Mouse (Mus musculus) lung, embryonic 15.5 days (tissue): Measurements from ENCODE around the gene Inpp5d. TPM values are rescaled to one million over a fixed set of nuclear protein-coding genes. Genes with fewer than 3 reads are reported as not detected.

Experiments
- ATAC-seq: fragments of 200-750 bp; cut with Nextera tagmentation; 2 replicates; pipeline ENCODE4 v1.8.0; 2017; ENCODE audit warnings: moderate number of reproducible peaks, borderline replicate concordance; ENCODE audit not compliant: low FRiP score, low TSS enrichment; ENCODE audit errors: extremely low read depth
- H3K27ac ChIP-seq: fragments of 300-500 bp; sonication (generic); 2 replicates; pipeline ENCODE4 v1.5.1; 2015; ENCODE audit warnings: moderate library complexity, mild to moderate bottlenecking, inconsistent platforms
- H3K27me3 ChIP-seq: fragments of 300-500 bp; sonication (generic); 2 replicates; pipeline ENCODE4 v1.6.1; 2015; ENCODE audit warnings: inconsistent platforms
- H3K36me3 ChIP-seq: fragments of 300-500 bp; sonication (generic); 2 replicates; pipeline ENCODE4 v1.6.1; 2015; ENCODE audit warnings: inconsistent platforms
- H3K4me1 ChIP-seq: fragments of 300-500 bp; sonication (generic); 2 replicates; pipeline ENCODE4 v1.6.1; 2015; ENCODE audit warnings: inconsistent platforms
- H3K4me2 ChIP-seq: fragments of 300-500 bp; sonication (generic); 2 replicates; pipeline ENCODE4 v1.6.1; 2015; ENCODE audit warnings: inconsistent platforms, mild to moderate bottlenecking, moderate library complexity
- H3K4me3 ChIP-seq: fragments of 300-500 bp; sonication (generic); 2 replicates; pipeline ENCODE4 v1.5.1; 2015; ENCODE audit warnings: mild to moderate bottlenecking, inconsistent platforms
- H3K9ac ChIP-seq: fragments of 300-500 bp; sonication (generic); 2 replicates; pipeline ENCODE4 v1.6.1; 2015; ENCODE audit warnings: inconsistent platforms
- H3K9me3 ChIP-seq: fragments of 300-500 bp; sonication (generic); 2 replicates; pipeline ENCODE4 v1.6.1; 2016; ENCODE audit warnings: inconsistent platforms
- whole genome bisulfite sequencing: fragments of 180-500 bp; shearing (Covaris S2); methylation state at CpG from one replicate; pipeline ENCODE4 v1.1.7; 2015; 5-methylcytosine and 5-hydroxymethylcytosine counted together
- polyA plus RNA-seq: library from polyadenylated mRNA; unstranded; fragments of >200 nt; fragmentation: Nextera tagmentation; extraction: Ambion mirVana; gene quantifications from 2 replicates; pipeline ENCODE4 v1.2.1, GENCODE M21; 2015

The Inpp5d gene
- polyA plus RNA-seq, 1 experiment from 2014 or later: 11.8 TPM

- no peak for ATAC-seq
- 73% methylated on average over 6 of the region's 6 CpGs for WGBS
- Histone ChIP-seq H3K4me1 (0 out of 2 replicates have a peak, but pooled peaks cover 6% of the 10 kb centered on the region), H3K36me3 (no peaks in the 10 kb centered on the region), H3K9me3 (no peaks in the 10 kb centered on the region), H3K27me3 (no peaks in the 10 kb centered on the region), H3K27ac (no peak overlapping the region), H3K9ac (no peak overlapping the region), H3K4me2 (no peak overlapping the region), H3K4me3 (no peak overlapping the region)
Observed at GRCm38 (mm10) chr1:87625254-87626025, 5.3 kb downstream of the Inpp5d start.

- Histone ChIP-seq H3K9me3 (no peaks in the 10 kb centered on the region), H3K4me3 (no peak overlapping the region), H3K27ac (no peak overlapping the region), H3K9ac (no peak overlapping the region), H3K4me1 (0 out of 2 replicates have a peak, but pooled peaks cover 6% of the 10 kb centered on the region), H3K4me2 (no peak overlapping the region), H3K27me3 (no peaks in the 10 kb centered on the region), H3K36me3 (no peaks in the 10 kb centered on the region)
- 29% methylated on average over 2 of the region's 2 CpGs for WGBS
- ATAC-seq: peak; percentile 59; the same call in 1 of the 2 replicates
Observed at GRCm38 (mm10) chr1:87626344-87626743, 6.2 kb downstream of the Inpp5d start.

DNA sequence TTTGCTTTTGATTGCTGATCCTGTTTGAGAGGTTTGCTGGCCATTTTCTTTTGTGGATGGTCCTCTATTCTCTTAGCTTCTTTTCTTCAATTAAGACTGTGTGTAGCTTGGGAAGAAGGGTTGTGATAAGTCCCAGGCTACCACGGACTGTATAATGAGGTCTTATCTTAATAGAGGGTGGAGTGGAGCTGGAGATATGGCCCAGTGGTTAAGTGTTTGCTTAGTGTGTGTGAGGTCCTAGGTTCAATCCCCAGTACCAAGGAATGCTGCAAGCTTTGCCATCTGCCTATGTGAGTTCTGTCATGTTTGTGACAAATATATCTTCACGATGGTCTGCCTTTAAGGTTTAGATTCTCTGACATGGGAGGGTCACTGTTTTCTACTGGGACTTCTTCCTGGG is 8.0 kb downstream of the Inpp5d start:
- Histone ChIP-seq H3K4me2 (no peak overlapping the region), H3K9ac (no peak overlapping the region), H3K27ac (no peak overlapping the region), H3K4me1 (0 out of 2 replicates have a peak, but pooled peaks cover 6% of the 10 kb centered on the region), H3K36me3 (no peaks in the 10 kb centered on the region), H3K9me3 (no peaks in the 10 kb centered on the region), H3K27me3 (no peaks in the 10 kb centered on the region), H3K4me3 (no peak overlapping the region)
- ATAC-seq: no peak
- 19% methylated on average over 2 of the region's 2 CpGs for WGBS

DNA sequence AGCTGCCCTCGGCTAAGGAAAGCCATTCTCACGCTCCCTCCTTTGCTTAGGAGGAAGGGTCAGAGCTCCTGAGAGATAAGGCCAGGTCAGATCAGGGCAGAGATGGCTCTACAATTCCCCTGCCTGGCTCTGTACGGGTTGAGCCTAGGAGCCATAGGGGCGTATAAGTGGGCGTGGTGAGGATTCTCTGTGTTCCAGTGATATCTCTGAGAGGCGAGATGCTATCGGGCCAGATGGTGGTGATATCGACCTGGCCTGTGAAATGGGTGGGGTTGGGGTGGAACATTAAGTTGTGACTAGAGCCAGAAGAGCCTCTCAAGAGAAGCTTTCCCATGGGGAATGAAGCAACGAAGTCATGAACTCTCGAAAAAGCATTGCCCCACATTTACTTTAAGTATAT is 11.5 kb downstream of the Inpp5d start:
- H3K9me3 ChIP-seq: no peaks in the 10 kb centered on the region
- WGBS: 53% methylated on average over 10 of the region's 10 CpGs
- H3K27me3 ChIP-seq: no peaks in the 10 kb centered on the region
- H3K27ac ChIP-seq: no peak overlapping the region
- no peak overlapping the region for H3K4me3 ChIP-seq
- ATAC-seq: no peak
- 0 out of 2 replicates have a peak, but pooled peaks cover 6% of the 10 kb centered on the region for H3K4me1 ChIP-seq
- no peak overlapping the region for H3K4me2 ChIP-seq
- no peaks in the 10 kb centered on the region for H3K36me3 ChIP-seq
- no peak overlapping the region for H3K9ac ChIP-seq

- Histone ChIP-seq H3K4me3 (no peak overlapping the region), H3K4me1 (0 out of 2 replicates have a peak, but pooled peaks cover 6% of the 10 kb centered on the region), H3K4me2 (no peak overlapping the region), H3K27me3 (no peaks in the 10 kb centered on the region), H3K27ac (no peak overlapping the region), H3K9me3 (no peaks in the 10 kb centered on the region), H3K36me3 (no peaks in the 10 kb centered on the region), H3K9ac (no peak overlapping the region)
- no peak for ATAC-seq
- 53% methylated on average over 6 of the region's 6 CpGs for WGBS
Observed at GRCm38 (mm10) chr1:87632163-87632562, 12.1 kb downstream of the Inpp5d start.

DNA sequence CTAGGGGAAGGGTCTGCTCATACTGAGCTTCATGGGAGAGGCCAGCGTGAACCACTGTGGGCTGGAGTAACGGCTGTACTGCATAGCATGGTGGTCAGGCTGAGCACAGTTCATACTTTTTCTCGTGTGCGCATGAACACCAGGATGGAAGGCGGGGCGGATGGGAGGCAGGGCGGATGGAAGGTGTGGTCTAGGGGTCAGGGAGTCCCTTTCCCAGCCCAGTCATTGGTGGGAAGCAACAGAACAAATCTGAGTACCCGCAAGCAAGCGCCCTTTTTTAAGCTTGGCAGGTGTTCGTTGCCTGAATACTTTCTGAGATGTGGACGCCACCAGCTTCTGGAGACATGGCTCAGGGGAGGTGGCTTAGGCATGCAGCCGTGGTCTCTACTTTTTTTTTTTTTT is 16.6 kb downstream of the Inpp5d start:
- 83% methylated on average over 12 of the region's 12 CpGs for WGBS
- Histone ChIP-seq H3K9me3 (no peaks in the 10 kb centered on the region), H3K4me3 (no peak overlapping the region), H3K9ac (no peak overlapping the region), H3K27me3 (no peaks in the 10 kb centered on the region), H3K27ac (no peak overlapping the region), H3K4me2 (no peak overlapping the region), H3K36me3 (no peaks in the 10 kb centered on the region), H3K4me1 (0 out of 2 replicates have a peak, but pooled peaks cover 6% of the 10 kb centered on the region)
- no peak for ATAC-seq

DNA sequence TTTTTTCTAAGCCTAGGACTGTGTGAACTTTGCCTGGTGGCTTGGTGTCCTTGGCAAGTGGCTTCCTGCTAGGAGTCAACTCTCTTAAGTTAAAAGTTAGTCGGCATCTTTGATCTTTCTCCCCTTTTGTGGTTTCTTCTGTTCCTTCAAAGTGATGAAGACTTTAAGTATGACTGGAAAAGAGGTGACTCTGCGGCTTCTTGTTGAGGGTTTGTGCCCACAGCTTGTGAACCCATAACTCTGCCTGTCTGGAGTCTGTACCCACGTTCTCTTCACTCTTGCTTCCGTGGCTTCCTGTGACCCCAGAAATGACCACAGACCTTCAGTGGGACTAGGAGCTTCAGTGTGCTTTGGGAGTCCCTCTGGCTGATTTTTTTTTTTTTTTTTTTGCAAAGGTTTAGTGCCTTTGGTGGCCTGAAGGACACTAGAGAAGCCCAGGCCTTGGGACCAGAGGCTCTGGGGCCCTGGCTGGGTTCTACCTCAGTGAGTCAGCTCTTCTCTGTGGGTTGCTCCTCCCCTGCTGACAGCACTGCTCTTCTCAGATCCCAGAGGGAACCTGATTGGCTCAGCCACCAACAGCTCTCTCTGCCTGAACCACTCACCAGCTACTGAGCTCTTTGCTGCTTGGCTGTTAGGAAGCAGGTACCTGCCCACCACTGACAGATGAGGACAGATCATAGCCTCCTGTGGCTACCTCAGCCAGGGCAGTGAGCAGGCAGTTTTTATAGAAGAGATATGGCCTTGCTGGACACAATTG is 17.2 kb downstream of the Inpp5d start:
- H3K4me1 ChIP-seq: 0 out of 2 replicates have a peak, but pooled peaks cover 6% of the 10 kb centered on the region
- no peak overlapping the region for H3K4me2 ChIP-seq

DNA sequence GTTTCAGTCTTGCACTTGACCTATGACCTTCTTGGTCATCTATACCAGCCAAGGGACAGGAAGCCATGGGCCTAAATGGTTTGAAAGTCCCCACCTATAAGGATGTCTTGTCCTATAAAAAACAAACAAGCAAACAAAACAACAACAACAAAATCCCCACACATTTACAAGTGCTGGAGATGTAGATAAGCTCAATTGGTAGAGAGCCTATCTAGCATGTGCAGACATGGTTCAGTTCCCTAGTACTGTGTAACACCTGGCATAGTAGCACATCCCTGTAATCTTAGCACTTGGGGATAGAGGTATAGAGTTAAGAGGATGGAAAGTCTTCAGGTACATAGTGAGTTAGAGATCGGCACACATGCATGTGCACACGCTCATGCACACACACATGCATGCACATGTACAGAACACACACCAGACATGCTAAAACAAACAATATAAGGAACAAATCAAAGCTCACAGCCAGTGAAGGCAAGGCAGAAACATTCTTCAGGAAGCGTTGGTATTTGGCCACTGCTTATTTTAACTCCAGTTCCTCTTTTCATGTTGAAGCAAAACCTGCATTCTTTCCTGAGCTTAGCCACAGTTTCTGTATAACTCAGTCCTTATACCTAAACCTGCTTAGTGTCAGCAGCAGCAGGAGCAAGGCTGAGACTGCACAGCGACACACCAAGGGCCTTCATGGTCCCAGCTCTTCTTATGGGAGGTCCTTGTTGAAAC is 17.9 kb downstream of the Inpp5d start:
- Histone ChIP-seq H3K9ac (no peak overlapping the region), H3K9me3 (no peaks in the 10 kb centered on the region), H3K4me1 (0 out of 2 replicates have a peak, but pooled peaks cover 6% of the 10 kb centered on the region), H3K4me3 (no peak overlapping the region), H3K27ac (no peak overlapping the region), H3K36me3 (no peaks in the 10 kb centered on the region), H3K4me2 (no peak overlapping the region), H3K27me3 (no peaks in the 10 kb centered on the region)
- no peak for ATAC-seq
- 79% methylated on average over 4 of the region's 4 CpGs for WGBS

More for the DNA sequence above, 17.2 kb downstream of the Inpp5d start:
- 77% methylated on average over 4 of the region's 4 CpGs for WGBS
- ATAC-seq: peak; percentile 80; the same call in 1 of the 2 replicates
- H3K27ac ChIP-seq: no peak overlapping the region
- no peaks in the 10 kb centered on the region for H3K9me3 ChIP-seq
- no peaks in the 10 kb centered on the region for H3K36me3 ChIP-seq
- no peak overlapping the region for H3K9ac ChIP-seq
- no peaks in the 10 kb centered on the region for H3K27me3 ChIP-seq
- no peak overlapping the region for H3K4me3 ChIP-seq

- ATAC-seq: no peak
- no peaks in the 10 kb centered on the region for H3K27me3 ChIP-seq
- 77% methylated on average over 8 of the region's 8 CpGs for WGBS
- 0 out of 2 replicates have a peak, but pooled peaks cover 6% of the 10 kb centered on the region for H3K4me1 ChIP-seq
- H3K9ac ChIP-seq: no peak overlapping the region
- no peaks in the 10 kb centered on the region for H3K36me3 ChIP-seq
- H3K4me2 ChIP-seq: peak overlapping the region; percentile 25; the same call in 1 of the 2 replicates
- no peak overlapping the region for H3K4me3 ChIP-seq
- H3K9me3 ChIP-seq: no peaks in the 10 kb centered on the region
- H3K27ac ChIP-seq: peak overlapping the region; percentile 84
Observed at GRCm38 (mm10) chr1:87639724-87640123, 19.6 kb downstream of the Inpp5d start.

DNA sequence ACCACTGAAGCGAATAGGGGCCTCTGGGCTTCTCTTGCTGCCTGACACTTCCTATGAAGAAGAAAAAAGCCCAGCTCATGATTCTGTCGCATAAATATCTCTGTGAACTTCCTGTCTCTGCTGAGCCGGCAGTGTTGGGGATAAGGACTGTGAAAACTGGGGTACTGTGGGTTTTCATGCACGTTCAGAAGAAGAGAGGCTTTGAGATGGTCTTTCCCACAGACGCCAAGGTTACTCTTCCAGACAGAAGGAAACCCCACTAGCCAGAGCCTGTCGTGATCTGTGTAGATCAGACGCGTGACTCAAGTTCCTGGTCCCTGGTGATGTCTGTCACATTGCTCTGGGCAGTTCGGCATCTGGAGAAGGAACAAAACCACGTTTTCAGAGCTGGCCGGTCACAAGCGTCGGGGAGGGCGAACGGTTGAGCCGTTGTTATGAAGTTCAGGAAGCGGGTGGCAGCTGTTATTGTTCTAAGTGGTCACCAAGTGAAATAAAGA is 20.1 kb downstream of the Inpp5d start:
- Histone ChIP-seq H3K27ac (peak overlapping the region; percentile 84), H3K36me3 (no peaks in the 10 kb centered on the region), H3K9me3 (no peaks in the 10 kb centered on the region), H3K4me2 (peak overlapping the region; percentile 25), H3K27me3 (no peaks in the 10 kb centered on the region), H3K4me1 (0 out of 2 replicates have a peak, but pooled peaks cover 6% of the 10 kb centered on the region), H3K4me3 (no peak overlapping the region), H3K9ac (no peak overlapping the region)
- no peak for ATAC-seq
- WGBS: 42% methylated on average over 17 of the region's 17 CpGs

DNA sequence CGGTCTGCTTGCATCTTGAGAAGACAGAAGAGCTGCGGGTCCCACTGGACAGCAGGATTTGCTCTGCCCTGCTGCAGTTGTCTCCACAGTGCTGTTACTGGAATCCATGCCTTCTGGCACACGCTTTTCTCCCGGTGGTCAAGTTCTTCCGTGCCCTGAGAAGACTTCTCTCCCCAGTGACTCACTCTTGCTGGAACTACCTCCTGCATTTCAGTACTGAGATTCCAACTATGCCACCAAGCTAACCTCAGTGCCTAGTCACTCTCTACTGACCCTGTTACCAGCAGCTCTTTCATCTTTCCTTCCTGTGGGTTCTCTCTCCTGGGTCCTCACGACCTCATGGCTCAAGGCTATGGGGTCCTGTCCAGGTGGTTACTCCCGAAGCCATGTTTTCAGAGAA is 22.9 kb downstream of the Inpp5d start:
- ATAC-seq: no peak
- 0 out of 2 replicates have a peak, but pooled peaks cover 6% of the 10 kb centered on the region for H3K4me1 ChIP-seq
- no peaks in the 10 kb centered on the region for H3K9me3 ChIP-seq
- 83% methylated on average over 7 of the region's 7 CpGs for WGBS
- no peak overlapping the region for H3K27ac ChIP-seq
- H3K9ac ChIP-seq: no peak overlapping the region
- H3K4me3 ChIP-seq: no peak overlapping the region
- H3K27me3 ChIP-seq: no peaks in the 10 kb centered on the region
- no peak overlapping the region for H3K4me2 ChIP-seq
- no peaks in the 10 kb centered on the region for H3K36me3 ChIP-seq
